Mouse (Mus musculus): ENCODE measurements around the gene Lpo.

DNA sequence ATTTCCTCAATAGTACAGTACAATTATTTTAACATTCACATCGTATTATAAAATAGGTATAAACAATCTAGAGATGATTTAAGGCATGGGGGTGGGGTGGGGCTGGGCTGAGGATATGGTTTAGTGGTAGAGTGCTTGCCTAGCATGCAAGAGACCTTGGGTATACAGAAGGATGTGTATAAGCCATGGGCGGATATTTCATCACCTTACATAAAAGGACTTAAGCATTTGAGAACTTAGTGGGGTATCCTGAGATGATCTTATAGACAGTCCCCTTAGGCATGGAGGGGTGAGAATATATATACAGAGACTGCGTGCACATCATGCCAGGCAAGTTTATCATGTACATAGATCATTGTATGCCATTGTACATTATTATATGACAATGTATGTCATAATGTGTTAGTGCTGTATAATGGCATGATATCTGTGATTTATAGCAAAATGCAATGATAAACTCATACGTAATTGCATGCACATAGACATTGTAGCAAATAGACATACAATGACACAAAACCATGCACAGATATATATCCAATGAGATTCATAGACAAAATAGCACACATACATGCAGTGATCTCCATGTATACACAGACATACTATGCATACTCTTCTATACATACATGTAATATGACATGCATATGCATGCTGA lies 69.0 kb downstream of the Lpo start:
- TF ChIP-seq CTCF (IDR thresholded peaks at IDR 0.05) = no peak
- no peak for TF ChIP-seq EP300 (IDR thresholded peaks at IDR 0.05)
